Mouse (Mus musculus) neural tube, embryonic 11.5 days (tissue): Measurements from ENCODE around the gene Maml3. TPM values are rescaled to one million over a fixed set of nuclear protein-coding genes. Genes with fewer than 3 reads are reported as not detected.

Source experiments
- ATAC-seq: fragments of 200-750 bp; cut with Nextera tagmentation; 2 replicates; pipeline ENCODE4 v1.8.0; 2017; ENCODE audit warnings: moderate number of reproducible peaks, mild to moderate bottlenecking, moderate TSS enrichment, moderate library complexity; ENCODE audit not compliant: insufficient read depth, low FRiP score, low TSS enrichment
- DNase-seq: peaks from one replicate; pipeline ENCODE4 v3.0.0-alpha.2; 2015; ENCODE audit warnings: low spot score
- H3K27ac ChIP-seq: fragments of 300-500 bp; sonication (generic); 2 replicates; pipeline ENCODE4 v1.5.1; 2014; ENCODE audit warnings: low read depth, mild to moderate bottlenecking, low read length
- H3K27me3 ChIP-seq: fragments of 300-500 bp; sonication (generic); 2 replicates; pipeline ENCODE4 v1.6.1; 2014; ENCODE audit warnings: mild to moderate bottlenecking, low read length, mixed read lengths; ENCODE audit not compliant: control insufficient read depth, insufficient read depth
- H3K36me3 ChIP-seq: fragments of 300-500 bp; sonication (generic); 2 replicates; pipeline ENCODE4 v1.6.1; 2014; ENCODE audit warnings: mild to moderate bottlenecking, low read length, moderate library complexity, mixed read lengths; ENCODE audit not compliant: control insufficient read depth, insufficient read depth
- H3K4me1 ChIP-seq: fragments of 300-500 bp; sonication (generic); 2 replicates; pipeline ENCODE4 v1.6.1; 2014; ENCODE audit warnings: low read length, mixed read lengths; ENCODE audit not compliant: control insufficient read depth, insufficient read depth
- H3K4me2 ChIP-seq: fragments of 300-500 bp; sonication (generic); 2 replicates; pipeline ENCODE4 v1.6.1; 2014; ENCODE audit warnings: low read depth, mild to moderate bottlenecking, moderate library complexity
- H3K4me3 ChIP-seq: fragments of 300-500 bp; sonication (generic); 2 replicates; pipeline ENCODE4 v1.5.1; 2014; ENCODE audit warnings: low read depth, low read length
- H3K9ac ChIP-seq: fragments of 300-500 bp; sonication (generic); 2 replicates; pipeline ENCODE4 v1.6.1; 2014; ENCODE audit warnings: mild to moderate bottlenecking, low read length
- H3K9me3 ChIP-seq: fragments of 300-500 bp; sonication (generic); 2 replicates; pipeline ENCODE4 v1.6.1; 2016; ENCODE audit warnings: low read length; ENCODE audit not compliant: control insufficient read depth
- WGBS: fragments of 180-500 bp; shearing (Covaris S2); extraction: QIAGEN DNeasy Blood & Tissue Kit; methylation state at CpG from one replicate; pipeline ENCODE4 v1.1.7; 2014; 5-methylcytosine and 5-hydroxymethylcytosine counted together
- polyA plus RNA-seq: library from polyadenylated mRNA; unstranded; fragments of >200 nt; fragmentation: Nextera tagmentation; extraction: Ambion mirVana; gene quantifications from 2 replicates; pipeline ENCODE4 v1.2.1, GENCODE M21; 2014

Maml3 gene
- polyA plus RNA-seq, 1 experiment from 2014 or later = 8.1 TPM

GRCm38 (mm10) chr3:51916060-51916870 is 188.6 kb downstream of the Maml3 start:
- ATAC-seq (no peak), DNase-seq (peak; percentile 32)
- H3K4me3 ChIP-seq = no peak overlapping the region
- WGBS = 19% methylated on average over 10 of the region's 10 CpGs
- no peak overlapping the region for H3K4me2 ChIP-seq
- no peak overlapping the region for H3K9ac ChIP-seq
- no peaks in the 10 kb centered on the region; the same call in 1 of the 2 replicates for H3K36me3 ChIP-seq
- H3K9me3 ChIP-seq = no peaks in the 10 kb centered on the region; the same call in 1 of the 2 replicates
- peaks cover 13% of the 10 kb centered on the region for H3K4me1 ChIP-seq
- peak overlapping the region; percentile 49; the same call in 1 of the 2 replicates for H3K27ac ChIP-seq
- no peaks in the 10 kb centered on the region for H3K27me3 ChIP-seq

GRCm38 (mm10) chr3:51915415-51915814 is 189.5 kb downstream of the Maml3 start:
- no peak for ATAC-seq
- H3K27me3 ChIP-seq = no peaks in the 10 kb centered on the region
- 86% methylated on average over 1 of the region's 1 CpGs for WGBS
- peaks cover 13% of the 10 kb centered on the region for H3K4me1 ChIP-seq
- H3K27ac ChIP-seq = no peak overlapping the region
- no peak overlapping the region for H3K9ac ChIP-seq
- no peak overlapping the region for H3K4me3 ChIP-seq
- H3K9me3 ChIP-seq = no peaks in the 10 kb centered on the region; the same call in 1 of the 2 replicates
- H3K4me2 ChIP-seq = no peak overlapping the region
- H3K36me3 ChIP-seq = no peaks in the 10 kb centered on the region; the same call in 1 of the 2 replicates
- DNase-seq = no peak

- H3K27ac ChIP-seq = no peak overlapping the region
- ATAC-seq = no peak
- no peak overlapping the region for H3K4me3 ChIP-seq
- no peak overlapping the region for H3K9ac ChIP-seq
- whole genome bisulfite sequencing = 77% methylated on average over 4 of the region's 4 CpGs
- H3K36me3 ChIP-seq = no peaks in the 10 kb centered on the region
- H3K4me1 ChIP-seq = peaks cover 13% of the 10 kb centered on the region
- H3K27me3 ChIP-seq = no peaks in the 10 kb centered on the region
- H3K4me2 ChIP-seq = no peak overlapping the region
- no peak for DNase-seq
- H3K9me3 ChIP-seq = no peaks in the 10 kb centered on the region
Observed at GRCm38 (mm10) chr3:51914900-51915299, 190.0 kb downstream of the Maml3 start.

GRCm38 (mm10) chr3:51913498-51913897 is 191.4 kb downstream of the Maml3 start:
- Histone ChIP-seq H3K36me3 (no peaks in the 10 kb centered on the region), H3K27me3 (no peaks in the 10 kb centered on the region), H3K4me1 (peaks cover 13% of the 10 kb centered on the region), H3K9ac (no peak overlapping the region), H3K4me2 (no peak overlapping the region), H3K27ac (no peak overlapping the region), H3K4me3 (no peak overlapping the region), H3K9me3 (no peaks in the 10 kb centered on the region)
- WGBS = 85% methylated on average over 8 of the region's 8 CpGs
- no peak for ATAC-seq
- DNase-seq = no peak

GRCm38 (mm10) chr3:51912214-51912613 is 192.7 kb downstream of the Maml3 start:
- DNase-seq (no peak), ATAC-seq (no peak)
- no peak overlapping the region for H3K9ac ChIP-seq
- H3K36me3 ChIP-seq = no peaks in the 10 kb centered on the region
- WGBS = 62% methylated on average over 8 of the region's 8 CpGs
- H3K4me3 ChIP-seq = no peak overlapping the region
- H3K4me1 ChIP-seq = peaks cover 15% of the 10 kb centered on the region
- no peaks in the 10 kb centered on the region for H3K9me3 ChIP-seq
- no peak overlapping the region for H3K27ac ChIP-seq
- no peak overlapping the region for H3K4me2 ChIP-seq
- no peaks in the 10 kb centered on the region for H3K27me3 ChIP-seq

- H3K27ac ChIP-seq = no peak overlapping the region
- ATAC-seq = no peak
- no peak overlapping the region for H3K4me2 ChIP-seq
Observed at GRCm38 (mm10) chr3:51908437-51908990, 196.4 kb downstream of the Maml3 start.

GRCm38 (mm10) chr3:51907113-51907860 is 197.6 kb downstream of the Maml3 start:
- Histone ChIP-seq H3K9me3 (no peaks in the 10 kb centered on the region), H3K9ac (no peak overlapping the region), H3K4me2 (no peak overlapping the region), H3K4me3 (no peak overlapping the region), H3K27ac (no peak overlapping the region), H3K36me3 (no peaks in the 10 kb centered on the region), H3K27me3 (no peaks in the 10 kb centered on the region), H3K4me1 (peaks cover 2% of the 10 kb centered on the region; the same call in 1 of the 2 replicates)
- DNase-seq (no peak), ATAC-seq (no peak)
- WGBS = 67% methylated on average over 10 of the region's 10 CpGs

More at GRCm38 (mm10) chr3:51908437-51908990, 196.4 kb downstream of the Maml3 start:
- H3K9ac ChIP-seq = no peak overlapping the region
- H3K27me3 ChIP-seq = no peaks in the 10 kb centered on the region
- no peak overlapping the region for H3K4me3 ChIP-seq
- no peaks in the 10 kb centered on the region for H3K36me3 ChIP-seq
- H3K4me1 ChIP-seq = peaks cover 2% of the 10 kb centered on the region; the same call in 1 of the 2 replicates
- DNase-seq = peak; percentile 41
- no peaks in the 10 kb centered on the region for H3K9me3 ChIP-seq
- 23% methylated on average over 14 of the region's 14 CpGs for WGBS

- H3K27ac ChIP-seq = no peak overlapping the region
- no peak for DNase-seq
- no peaks in the 10 kb centered on the region for H3K9me3 ChIP-seq
- H3K9ac ChIP-seq = no peak overlapping the region
- peaks cover 5% of the 10 kb centered on the region; the same call in 1 of the 2 replicates for H3K4me1 ChIP-seq
- H3K27me3 ChIP-seq = no peaks in the 10 kb centered on the region
- WGBS = 83% methylated on average over 9 of the region's 9 CpGs
- no peak overlapping the region for H3K4me3 ChIP-seq
- no peaks in the 10 kb centered on the region for H3K36me3 ChIP-seq
- no peak for ATAC-seq
- no peak overlapping the region for H3K4me2 ChIP-seq
Observed at GRCm38 (mm10) chr3:51905903-51906302, 199.0 kb downstream of the Maml3 start.
